Mouse (Mus musculus) midbrain, postnatal 0 days (tissue): ENCODE data around the gene Golga1. TPM values are rescaled to one million over a fixed set of nuclear protein-coding genes. Genes with fewer than 3 reads are reported as not detected.

Experiments
- ATAC-seq: fragments of 200-750 bp; cut with Nextera tagmentation; 2 replicates; pipeline ENCODE4 v1.8.0; 2017; ENCODE audit warnings: moderate number of reproducible peaks, mild to moderate bottlenecking, moderate TSS enrichment, moderate library complexity; ENCODE audit not compliant: low FRiP score
- DNase-seq: peaks from one replicate; pipeline ENCODE4 v3.0.0-alpha.2; 2015; ENCODE audit warnings: low spot score
- H3K27ac ChIP-seq: fragments of 300-500 bp; sonication (generic); 2 replicates; pipeline ENCODE4 v1.5.1; 2014; ENCODE audit warnings: low read depth, mild to moderate bottlenecking, low read length, mixed read lengths
- H3K27me3 ChIP-seq: fragments of 300-500 bp; sonication (generic); 2 replicates; pipeline ENCODE4 v1.6.1; 2014; ENCODE audit warnings: low read length, control low read depth, mixed read lengths; ENCODE audit not compliant: insufficient read depth
- H3K36me3 ChIP-seq: fragments of 300-500 bp; sonication (generic); 2 replicates; pipeline ENCODE4 v1.6.1; 2014; ENCODE audit warnings: low read length, control low read depth, mixed read lengths; ENCODE audit not compliant: insufficient read depth
- H3K4me1 ChIP-seq: fragments of 300-500 bp; sonication (generic); 2 replicates; pipeline ENCODE4 v1.6.1; 2014; ENCODE audit warnings: mild to moderate bottlenecking, control low read depth, antibody characterized with exemption, low read length, mixed read lengths; ENCODE audit not compliant: insufficient read depth
- H3K4me2 ChIP-seq: fragments of 300-500 bp; sonication (generic); 2 replicates; pipeline ENCODE4 v1.6.1; 2014; ENCODE audit warnings: low read depth, mild to moderate bottlenecking, low read length, mixed read lengths; ENCODE audit not compliant: poor library complexity, severe bottlenecking
- H3K4me3 ChIP-seq: fragments of 300-500 bp; sonication (generic); 2 replicates; pipeline ENCODE4 v1.5.1; 2014; ENCODE audit warnings: low read depth, mild to moderate bottlenecking, low read length, moderate library complexity
- H3K9ac ChIP-seq: fragments of 300-500 bp; sonication (generic); replicated peaks from 2 replicates; pipeline ENCODE4 v1.6.1; 2014; ENCODE audit warnings: mild to moderate bottlenecking, low read length, moderate library complexity, mixed read lengths; ENCODE audit not compliant: poor library complexity, severe bottlenecking
- H3K9me3 ChIP-seq: fragments of 300-500 bp; sonication (generic); 2 replicates; pipeline ENCODE4 v1.6.1; 2016; ENCODE audit warnings: low read length, control low read depth
- CTCF ChIP-seq: IDR thresholded peaks from 2 replicates; pipeline ENCODE4 v1.5.1; 2016; ENCODE audit warnings: antibody characterized with exemption, mild to moderate bottlenecking
- WGBS: fragments of 180-500 bp; shearing (Covaris S2); extraction: QIAGEN DNeasy Blood & Tissue Kit; methylation state at CpG from one replicate; pipeline ENCODE4 v1.1.7; 2014; 5-methylcytosine and 5-hydroxymethylcytosine counted together
- polyA plus RNA-seq: library from polyadenylated mRNA; unstranded; fragments of >200 nt; fragmentation: Nextera tagmentation; extraction: Ambion mirVana; gene quantifications from 2 replicates; pipeline ENCODE4 v1.2.1, GENCODE M21; 2015
- total RNA-seq: library from RNA; depleted of rRNA; stranded (reverse); fragments of >200 nt; gene quantifications from 2 replicates; pipeline ENCODE4 v1.2.3, GENCODE M21; 2014

Gene Golga1
- total and polyA plus RNA-seq, 2 experiments from 2014 or later, result 22.2 to 27.5 TPM

DNA sequence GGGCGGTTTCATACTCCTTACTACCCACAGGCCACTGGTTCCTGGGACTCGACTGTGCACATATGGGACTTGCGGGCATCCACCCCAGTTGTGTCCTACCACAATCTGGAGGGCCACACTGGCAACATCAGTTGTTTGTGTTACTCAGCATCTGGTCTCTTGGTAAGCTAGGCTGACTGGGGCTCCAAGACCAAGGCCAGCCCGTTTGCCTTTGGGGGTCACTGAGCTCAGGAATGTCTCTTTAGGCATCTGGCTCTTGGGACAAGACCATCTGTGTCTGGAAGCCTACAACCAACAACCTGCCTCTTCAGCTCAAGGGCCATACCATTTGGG lies 64.8 kb downstream of the Golga1 start:
- Histone ChIP-seq H3K9ac (no peak overlapping the region), H3K27ac (no peak overlapping the region), H3K4me3 (no peak overlapping the region), H3K36me3 (peaks cover 27% of the 10 kb centered on the region), H3K27me3 (no peaks in the 10 kb centered on the region), H3K4me2 (no peak overlapping the region), H3K9me3 (no peaks in the 10 kb centered on the region), H3K4me1 (0 out of 2 replicates have a peak, but pooled peaks cover 4% of the 10 kb centered on the region)
- DNase-seq, result no peak
- no peak for TF ChIP-seq CTCF
- 87% methylated on average over 4 of the region's 4 CpGs for WGBS
- ATAC-seq, result no peak

DNA sequence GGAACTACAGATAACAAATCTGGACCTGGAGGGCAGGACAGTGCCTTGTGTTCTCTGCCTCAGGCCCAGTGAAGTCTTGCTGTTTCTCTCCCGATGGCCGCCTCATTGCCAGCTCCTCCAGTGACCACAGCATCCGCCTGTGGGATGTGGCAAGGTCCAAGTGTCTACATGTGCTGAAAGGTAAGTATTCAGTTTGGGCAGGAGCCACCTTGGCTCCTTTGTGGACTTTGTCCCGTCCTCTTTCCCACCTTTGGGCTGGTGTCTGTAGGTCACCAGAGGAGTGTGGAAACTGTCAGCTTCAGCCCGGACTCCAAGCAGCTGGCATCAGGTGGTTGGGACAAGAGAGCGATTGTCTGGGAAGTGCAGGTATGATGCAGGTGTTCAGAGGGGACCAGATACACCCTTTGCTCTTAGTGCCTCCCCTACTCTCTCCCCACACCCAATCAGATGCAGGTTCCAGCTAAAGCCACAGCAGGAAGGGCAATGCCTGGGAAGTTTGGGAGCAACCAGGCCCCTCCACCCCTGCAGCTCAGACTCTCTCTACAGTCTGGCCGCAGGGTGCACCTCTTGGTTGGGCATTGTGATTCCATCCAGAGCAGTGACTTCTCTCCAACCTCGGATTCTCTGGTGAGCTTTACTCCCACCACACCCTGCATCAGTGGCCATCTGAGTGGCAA lies 65.3 kb downstream of the Golga1 start:
- no peak for TF ChIP-seq CTCF
- Histone ChIP-seq H3K4me3 (no peak overlapping the region), H3K27me3 (no peaks in the 10 kb centered on the region), H3K9me3 (no peaks in the 10 kb centered on the region), H3K4me2 (no peak overlapping the region), H3K36me3 (peaks cover 27% of the 10 kb centered on the region), H3K27ac (no peak overlapping the region), H3K4me1 (0 out of 2 replicates have a peak, but pooled peaks cover 4% of the 10 kb centered on the region), H3K9ac (no peak overlapping the region)
- 69% methylated on average over 8 of the region's 8 CpGs for WGBS
- DNase-seq (no peak), ATAC-seq (no peak)

DNA sequence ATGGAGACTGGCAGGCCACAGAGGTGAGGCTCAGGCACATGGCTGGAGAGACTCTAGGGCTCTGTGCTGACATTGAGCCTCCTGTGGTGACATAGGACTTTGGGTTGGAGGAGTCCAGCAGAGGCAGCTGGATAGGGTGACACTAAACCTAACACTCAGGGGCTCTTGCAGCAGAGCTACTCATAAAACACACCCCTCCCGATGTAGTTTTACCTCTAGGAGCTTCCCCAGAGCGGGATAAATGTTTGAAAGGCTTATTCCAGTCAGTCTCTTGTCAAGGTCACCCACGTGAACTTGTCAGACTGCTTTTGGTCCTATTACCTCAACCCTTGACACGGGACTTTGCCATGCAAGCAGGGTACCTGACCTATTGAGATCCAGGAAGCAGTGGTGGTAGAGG lies 66.0 kb downstream of the Golga1 start:
- no peaks in the 10 kb centered on the region for H3K27me3 ChIP-seq
- 0 out of 2 replicates have a peak, but pooled peaks cover 4% of the 10 kb centered on the region for H3K4me1 ChIP-seq
- ATAC-seq (no peak), DNase-seq (no peak)
- H3K4me3 ChIP-seq, result no peak overlapping the region
- no peaks in the 10 kb centered on the region for H3K9me3 ChIP-seq
- WGBS, result 57% methylated on average over 4 of the region's 4 CpGs
- no peak overlapping the region for H3K27ac ChIP-seq
- no peak for TF ChIP-seq CTCF
- peaks cover 27% of the 10 kb centered on the region for H3K36me3 ChIP-seq
- no peak overlapping the region for H3K4me2 ChIP-seq
- H3K9ac ChIP-seq, result no peak overlapping the region

DNA sequence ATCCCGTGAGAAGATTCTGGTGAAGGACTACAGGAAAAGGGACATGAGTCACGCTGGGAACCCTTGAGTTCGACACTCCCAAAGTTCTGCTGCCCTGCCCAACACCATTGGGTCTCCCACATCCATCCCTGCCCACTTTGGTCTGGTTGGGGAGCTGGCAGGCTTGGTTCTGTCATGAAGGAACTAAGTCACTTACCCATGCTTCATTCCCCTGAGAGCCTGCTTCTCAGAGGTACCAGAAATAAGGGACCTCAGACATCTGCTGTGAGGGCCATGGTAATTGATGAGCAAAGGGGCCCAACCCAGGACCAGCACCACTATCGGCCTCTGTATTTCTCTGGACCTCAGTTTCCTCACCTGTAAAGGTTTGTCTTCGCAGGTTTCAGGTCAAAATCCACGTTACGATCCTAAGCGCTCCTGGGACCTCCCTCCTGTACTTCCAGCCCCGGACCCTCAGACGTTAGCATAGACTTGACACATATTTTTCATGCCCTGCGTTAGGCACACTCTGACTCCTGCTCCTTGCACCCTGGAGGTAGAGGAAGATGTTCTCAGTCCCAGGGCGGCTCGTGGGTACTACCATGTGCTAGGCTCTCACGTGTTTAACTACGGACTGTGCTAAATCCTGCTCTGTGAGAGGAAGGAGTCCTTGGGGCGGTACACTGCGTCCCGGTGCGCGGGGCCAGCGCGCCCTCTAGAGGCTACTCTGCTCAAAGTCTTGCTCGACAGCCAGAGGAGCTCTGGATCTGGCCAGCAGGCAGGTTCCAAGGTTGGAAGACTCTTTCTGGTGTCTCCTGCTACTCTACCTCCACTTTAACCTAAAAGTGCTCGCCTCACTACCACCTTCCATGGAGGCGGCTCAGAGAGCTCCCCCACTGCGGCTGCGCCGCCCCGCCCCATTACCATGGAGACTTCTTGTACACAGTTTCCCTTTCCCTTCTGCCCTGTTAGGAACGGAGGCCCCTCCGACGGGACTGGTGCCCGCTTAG lies 67.7 kb downstream of the Golga1 start, which contains the start of gene Wdr38:
Wdr38 (plus strand) TSS at position 91 of the 989 bp plus-strand sequence.
- 0 out of 2 replicates have a peak, but pooled peaks cover 4% of the 10 kb centered on the region for H3K4me1 ChIP-seq
- H3K4me3 ChIP-seq, result peak within 1 kb of the TSS; percentile 32
- TF ChIP-seq CTCF, result peak; percentile 94
- no peak within 1 kb of the TSS for H3K27ac ChIP-seq
- no peak within 1 kb of the TSS for H3K9ac ChIP-seq
- peaks cover 23% of the 10 kb centered on the region for H3K36me3 ChIP-seq
- 16% methylated on average over 33 of the region's 33 CpGs for WGBS
- H3K27me3 ChIP-seq, result no peaks in the 10 kb centered on the region
- H3K9me3 ChIP-seq, result no peaks in the 10 kb centered on the region
- DNase-seq (peak; percentile 90), ATAC-seq (peak; percentile 85)
- H3K4me2 ChIP-seq, result peak within 1 kb of the TSS; percentile 49

DNA sequence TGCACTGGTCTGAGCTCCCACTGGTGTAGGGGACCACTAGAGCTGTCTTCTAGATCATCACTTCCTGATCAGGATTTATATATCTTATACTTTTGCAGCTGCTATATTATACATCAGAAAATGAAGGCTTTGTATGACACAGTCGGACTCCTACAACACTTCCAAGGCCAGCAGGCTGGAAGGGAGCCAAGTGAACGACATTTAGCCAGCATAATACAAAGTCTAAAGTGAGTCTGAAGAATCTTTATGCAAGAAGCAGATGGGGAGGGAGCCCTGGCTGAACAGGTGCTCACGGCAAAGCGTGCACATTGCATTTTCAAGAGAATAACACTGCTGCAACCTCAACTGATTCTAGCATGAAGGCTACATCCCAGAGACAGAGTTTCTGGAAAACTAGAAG lies 72.9 kb downstream of the Golga1 start:
- peak; percentile 20 for DNase-seq

DNA sequence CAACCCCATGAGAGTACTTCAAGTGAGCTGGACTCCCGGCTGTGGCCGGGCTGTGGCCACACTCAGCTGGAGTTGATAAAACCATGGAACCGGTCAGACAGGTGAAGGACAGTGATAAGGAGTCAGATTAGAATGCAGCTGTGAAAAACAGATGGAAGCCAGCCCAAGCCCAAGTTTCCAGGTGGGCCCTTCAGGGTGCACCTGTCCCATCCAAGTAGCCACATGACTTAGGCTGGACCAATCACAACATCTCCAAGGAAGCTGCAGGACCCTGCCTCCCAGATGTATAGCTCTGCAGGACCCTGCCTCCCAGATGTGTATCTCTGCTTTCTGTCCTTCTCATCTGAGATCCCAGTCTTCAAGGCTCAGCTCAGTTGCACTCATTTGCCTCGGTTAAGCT lies 73.3 kb downstream of the Golga1 start:
- H3K27me3 ChIP-seq, result no peaks in the 10 kb centered on the region
- ATAC-seq, result no peak
- DNase-seq, result no peak
- no peaks in the 10 kb centered on the region for H3K36me3 ChIP-seq
- no peak overlapping the region for H3K4me3 ChIP-seq
- no peak for TF ChIP-seq CTCF
- WGBS, result 71% methylated on average over 4 of the region's 4 CpGs
- no peak overlapping the region for H3K27ac ChIP-seq
- H3K9ac ChIP-seq, result no peak overlapping the region
- no peaks in the 10 kb centered on the region for H3K9me3 ChIP-seq
- no peak overlapping the region for H3K4me2 ChIP-seq
- H3K4me1 ChIP-seq, result no peaks in the 10 kb centered on the region

More for the DNA sequence above, 72.9 kb downstream of the Golga1 start:
- no peak for ATAC-seq
- Histone ChIP-seq H3K36me3 (no peaks in the 10 kb centered on the region), H3K9ac (no peak overlapping the region), H3K27ac (no peak overlapping the region), H3K4me2 (no peak overlapping the region), H3K4me1 (0 out of 2 replicates have a peak, but pooled peaks cover under 1% of the 10 kb centered on the region), H3K9me3 (no peaks in the 10 kb centered on the region), H3K27me3 (no peaks in the 10 kb centered on the region), H3K4me3 (no peak overlapping the region)
- WGBS, result 34% methylated on average over 4 of the region's 4 CpGs
- TF ChIP-seq CTCF, result no peak
